Comparison of ENCODE assay signal across 16 mouse cellular contexts in genomic region chr15:31349046-31349445, GRCm38 (mm10).
"Had no signal": no experiment of that assay in that cellular context is flagged by ENCODE, and none has a peak within 500 bp of the region (broad histone marks: within the 10 kb centered on the region; RNA-seq: fewer than 3 reads in every experiment).

No protein-coding gene starts in this region.

- H3K27ac ChIP-seq: kidney, embryonic 15.5 days; limb, embryonic 12.5 days; limb, embryonic 15.5 days; neural tube, embryonic 13.5 days had no signal

- H3K4me2 ChIP-seq: kidney, embryonic 15.5 days; limb, embryonic 12.5 days; limb, embryonic 15.5 days; liver, embryonic 12.5 days; liver, embryonic 15.5 days; midbrain, embryonic 11.5 days; neural tube, embryonic 13.5 days had no signal

- H3K9ac ChIP-seq: kidney, embryonic 15.5 days; limb, embryonic 12.5 days; limb, embryonic 15.5 days; liver, embryonic 12.5 days; liver, embryonic 15.5 days; neural tube, embryonic 13.5 days had no signal

- H3K27me3 ChIP-seq: kidney, embryonic 15.5 days; limb, embryonic 12.5 days; limb, embryonic 15.5 days; liver, embryonic 12.5 days; liver, embryonic 15.5 days; neural tube, embryonic 13.5 days had no signal

- H3K36me3 ChIP-seq: kidney, embryonic 15.5 days; limb, embryonic 12.5 days; limb, embryonic 15.5 days; liver, embryonic 12.5 days; liver, embryonic 15.5 days; neural tube, embryonic 13.5 days had no signal

- H3K4me3 ChIP-seq: kidney, embryonic 15.5 days; limb, embryonic 12.5 days; limb, embryonic 15.5 days; liver, embryonic 12.5 days; liver, embryonic 15.5 days; neural tube, embryonic 13.5 days had no signal

- H3K4me1 ChIP-seq: limb, embryonic 12.5 days; limb, embryonic 15.5 days; neural tube, embryonic 13.5 days had no signal

- ATAC-seq: intestine, embryonic 16.5 days had no signal

- H3K9me3 ChIP-seq: kidney, embryonic 15.5 days; limb, embryonic 12.5 days; limb, embryonic 15.5 days; liver, embryonic 12.5 days; liver, embryonic 15.5 days; neural tube, embryonic 13.5 days had no signal

- DNase-seq: kidney, adult 2 months; kidney, postnatal 10 days; lung, adult 2 months; lung, postnatal 14 days; lung, postnatal 4 days; midbrain, embryonic 14.5 days; thymus, adult 18-20 months; thymus, postnatal 36 days had no signal
